Mouse (Mus musculus) spleen, adult 2 months (tissue): Measurements from ENCODE around the gene Wdr62. TPM values are rescaled to one million over a fixed set of nuclear protein-coding genes. Genes with fewer than 3 reads are reported as not detected.

ENCODE experiments used
- DNase-seq, 2 experiments: peaks; one replicate each; pipeline versions ENCODE4 v3.0.0 to v3.0.0-alpha.2; 2012 to 2021; ENCODE audit warnings: low spot score in 2 of 2, low read depth in 1 of 2
- H3K27ac ChIP-seq: fragments of 200-500 bp; 2 replicates; pipeline ENCODE4 v1.5.1; 2012; ENCODE audit warnings: low read length, inconsistent platforms; ENCODE audit not compliant: insufficient read depth
- H3K27me3 ChIP-seq: fragments of 200-500 bp; 2 replicates; pipeline ENCODE4 v1.6.1; 2012; ENCODE audit warnings: mild to moderate bottlenecking, moderate library complexity, low read length, inconsistent platforms; ENCODE audit not compliant: control insufficient read depth, insufficient read depth
- H3K36me3 ChIP-seq: fragments of 200-500 bp; 2 replicates; pipeline ENCODE4 v1.6.1; 2012; ENCODE audit warnings: mild to moderate bottlenecking, low read length, inconsistent platforms; ENCODE audit not compliant: control insufficient read depth, insufficient read depth
- H3K4me1 ChIP-seq: fragments of 200-500 bp; 2 replicates; pipeline ENCODE4 v1.6.1; 2011; ENCODE audit warnings: inconsistent platforms; ENCODE audit not compliant: control insufficient read depth, insufficient read depth, insufficient read length
- H3K4me3 ChIP-seq: fragments of 200-500 bp; 2 replicates; pipeline ENCODE4 v1.5.1; 2011; ENCODE audit warnings: mild to moderate bottlenecking, inconsistent platforms; ENCODE audit not compliant: insufficient read depth, insufficient read length; ENCODE audit errors: extremely low read depth
- CTCF ChIP-seq: fragments of 200-500 bp; IDR thresholded peaks from 2 replicates; pipeline ENCODE4 v1.5.1; 2011; ENCODE audit warnings: mild to moderate bottlenecking, inconsistent platforms; ENCODE audit not compliant: insufficient read depth, insufficient read length, insufficient replicate concordance; ENCODE audit errors: extremely low read depth
- POLR2A ChIP-seq: fragments of 200-500 bp; IDR thresholded peaks from 2 replicates; pipeline ENCODE4 v1.6.1; 2011; ENCODE audit warnings: low read depth, low read length, inconsistent platforms
- WGBS: fragments of 180-500 bp; shearing (Covaris S2); methylation state at CpG from one replicate; pipeline ENCODE4 v1.1.7; 2018; 5-methylcytosine and 5-hydroxymethylcytosine counted together
- polyA plus RNA-seq: library from polyadenylated mRNA; depleted of rRNA; stranded (reverse); fragments of >200 nt; gene quantifications from 2 replicates; pipeline ENCODE4 v1.2.3, GENCODE M21; 2012

The Wdr62 gene
- polyA plus RNA-seq, 1 experiment = 15.7 TPM

DNA sequence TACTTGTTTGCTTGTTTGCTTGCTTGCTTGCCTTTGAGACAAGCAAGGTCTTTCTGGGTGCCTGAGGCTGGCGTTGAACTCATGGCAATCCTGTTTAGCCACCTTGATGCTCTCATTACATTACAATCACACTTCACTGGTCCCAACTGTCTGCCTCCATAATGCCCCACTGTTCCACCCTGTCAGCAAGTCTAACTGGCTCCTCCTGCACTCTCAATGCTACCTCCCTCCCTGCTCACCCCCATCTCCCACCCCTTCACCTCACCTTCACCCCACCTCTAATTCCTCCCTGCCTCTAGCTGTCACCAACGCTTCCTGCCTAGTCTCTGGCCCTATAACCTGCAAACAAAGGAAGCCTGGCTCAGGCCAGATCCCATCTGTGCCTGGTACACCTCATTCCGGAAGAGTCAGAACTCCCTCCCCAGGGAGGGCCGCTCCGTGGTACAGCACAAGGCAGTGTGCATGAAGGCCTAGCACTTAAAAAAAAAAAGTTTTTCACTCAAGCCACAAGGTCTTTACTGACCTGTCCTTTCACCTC is 82.6 kb downstream of the Wdr62 start:
- Histone ChIP-seq H3K27ac (no peak overlapping the region), H3K4me1 (no peaks in the 10 kb centered on the region; the same call in 1 of the 2 replicates), H3K27me3 (no peaks in the 10 kb centered on the region), H3K36me3 (peaks cover 1% of the 10 kb centered on the region), H3K4me3 (no peak overlapping the region)
- TF ChIP-seq CTCF = no peak
- TF ChIP-seq POLR2A = no peak
- 49% methylated on average over 5 of the region's 5 CpGs for WGBS
- DNase-seq = no peak

DNA sequence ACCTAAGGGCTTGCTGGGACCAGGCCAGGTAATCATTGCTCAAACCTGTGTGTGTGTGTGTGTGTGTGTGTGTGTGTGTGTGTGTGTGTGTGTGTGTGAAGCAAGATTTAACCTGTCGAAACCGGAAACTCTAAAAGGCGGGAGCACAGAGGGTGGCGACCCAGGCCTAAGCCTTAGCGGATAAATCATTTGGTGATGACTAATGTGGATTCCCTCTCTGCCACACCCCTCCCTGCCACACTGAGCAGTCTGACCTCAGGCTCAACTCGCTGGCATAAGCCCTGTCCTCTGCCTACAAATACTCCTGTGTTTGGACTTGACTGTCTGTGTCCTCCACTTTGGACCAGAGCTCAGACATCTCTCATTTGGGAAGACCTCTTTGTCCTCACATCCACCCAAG is 84.0 kb downstream of the Wdr62 start:
- Histone ChIP-seq H3K36me3 (peaks cover 7% of the 10 kb centered on the region), H3K4me3 (no peak overlapping the region), H3K27ac (no peak overlapping the region), H3K4me1 (no peaks in the 10 kb centered on the region; the same call in 1 of the 2 replicates), H3K27me3 (no peaks in the 10 kb centered on the region)
- DNase-seq = no peak
- WGBS = 76% methylated on average over 6 of the region's 6 CpGs
- TF ChIP-seq CTCF (no peak), POLR2A (no peak)

DNA sequence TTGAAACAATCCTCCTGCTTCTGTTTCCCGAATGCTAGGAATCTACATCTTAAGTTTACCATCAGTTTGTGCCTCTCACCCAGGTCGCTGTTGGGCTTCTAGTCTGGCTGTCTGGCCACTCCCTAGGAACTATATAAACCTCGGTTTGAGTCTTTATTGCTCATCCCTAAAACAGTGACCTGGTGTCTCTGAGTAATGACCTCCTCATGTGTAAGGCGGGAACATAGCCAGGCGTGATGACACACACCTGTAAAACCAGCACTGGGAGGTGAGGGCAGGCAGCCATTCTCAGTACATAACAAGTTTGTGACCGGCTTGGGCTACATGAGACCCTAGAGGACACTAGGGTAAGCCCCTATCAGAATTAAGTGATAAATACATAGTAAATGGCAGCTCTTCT is 84.8 kb downstream of the Wdr62 start:
- no peak overlapping the region for H3K27ac ChIP-seq
- WGBS = 75% methylated on average over 6 of the region's 6 CpGs
- TF ChIP-seq CTCF (no peak), POLR2A (no peak)
- no peaks in the 10 kb centered on the region for H3K27me3 ChIP-seq
- peaks cover 8% of the 10 kb centered on the region for H3K36me3 ChIP-seq
- H3K4me3 ChIP-seq = no peak overlapping the region
- H3K4me1 ChIP-seq = no peaks in the 10 kb centered on the region; the same call in 1 of the 2 replicates
- no peak for DNase-seq

DNA sequence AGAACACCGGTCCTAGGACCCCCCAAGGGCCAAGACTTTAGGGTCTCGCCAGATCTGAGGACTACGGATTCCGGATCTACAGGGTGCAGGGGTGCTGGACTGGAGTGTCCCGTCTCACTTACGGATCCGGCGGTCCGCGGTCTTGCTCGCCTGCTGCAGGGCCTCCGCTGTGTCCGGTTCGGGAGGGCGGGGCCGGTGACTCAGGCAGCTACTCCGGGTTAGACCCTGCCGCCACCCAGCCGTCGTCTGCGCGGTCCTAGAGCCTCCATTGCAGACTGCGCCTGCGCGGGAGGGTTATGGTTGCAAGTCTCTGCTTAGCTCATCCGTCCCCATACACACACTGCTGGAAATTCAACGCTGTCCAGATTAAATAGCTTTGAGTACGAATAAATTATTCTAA is 85.3 kb downstream of the Wdr62 start:
- peaks cover 10% of the 10 kb centered on the region for H3K36me3 ChIP-seq
- under 1% methylated on average over 28 of the region's 28 CpGs for WGBS
- H3K27me3 ChIP-seq = no peaks in the 10 kb centered on the region
- no peaks in the 10 kb centered on the region; the same call in 1 of the 2 replicates for H3K4me1 ChIP-seq
- TF ChIP-seq POLR2A = no peak; the same call in none of the 2 replicates
- no peak for TF ChIP-seq CTCF
- peak overlapping the region; percentile 80 for H3K27ac ChIP-seq
- DNase-seq = peak; percentile 84 to 96
- peak overlapping the region; percentile 94 for H3K4me3 ChIP-seq

DNA sequence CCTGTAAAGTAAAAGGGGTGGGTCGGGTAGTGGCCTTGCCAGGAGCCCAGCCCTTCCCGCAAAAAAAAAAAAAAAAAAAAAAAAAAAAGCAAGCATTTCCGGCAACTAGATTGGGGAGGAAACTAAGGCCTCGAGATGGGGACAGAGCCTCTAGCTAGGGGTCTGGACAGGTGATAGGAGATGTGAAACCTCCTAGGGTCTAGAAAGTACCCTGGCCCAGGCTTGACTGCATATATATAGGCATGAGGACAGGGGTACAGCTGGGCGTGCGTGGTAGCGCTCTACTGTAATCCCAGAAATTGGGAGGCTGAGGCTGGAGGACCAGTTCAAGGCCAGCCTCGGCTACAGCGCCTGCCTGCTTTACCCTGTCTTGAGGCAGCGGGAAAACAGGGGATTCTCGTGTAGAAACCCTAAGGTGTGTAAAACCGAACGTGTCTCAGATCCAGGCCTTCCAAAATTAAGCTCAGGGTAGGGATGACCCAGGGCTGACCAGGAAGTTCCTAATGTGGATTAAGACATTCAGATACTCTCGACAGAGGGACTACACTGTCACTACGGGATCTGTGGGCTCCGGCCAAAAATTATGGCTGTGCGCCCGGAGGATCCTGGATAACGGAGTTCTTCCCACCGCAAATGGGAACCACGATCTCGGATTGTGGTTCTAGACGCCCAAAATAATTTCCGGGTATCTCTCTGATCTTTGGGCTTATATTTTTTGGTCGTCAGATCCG is 86.0 kb downstream of the Wdr62 start:
- under 1% methylated on average over 26 of the region's 26 CpGs for WGBS
- DNase-seq = no peak
- Histone ChIP-seq H3K36me3 (peaks cover 10% of the 10 kb centered on the region), H3K27me3 (no peaks in the 10 kb centered on the region), H3K4me3 (peak overlapping the region; percentile 94), H3K27ac (peak overlapping the region; percentile 80), H3K4me1 (no peaks in the 10 kb centered on the region; the same call in 1 of the 2 replicates)
- no peak for TF ChIP-seq POLR2A
- no peak for TF ChIP-seq CTCF

DNA sequence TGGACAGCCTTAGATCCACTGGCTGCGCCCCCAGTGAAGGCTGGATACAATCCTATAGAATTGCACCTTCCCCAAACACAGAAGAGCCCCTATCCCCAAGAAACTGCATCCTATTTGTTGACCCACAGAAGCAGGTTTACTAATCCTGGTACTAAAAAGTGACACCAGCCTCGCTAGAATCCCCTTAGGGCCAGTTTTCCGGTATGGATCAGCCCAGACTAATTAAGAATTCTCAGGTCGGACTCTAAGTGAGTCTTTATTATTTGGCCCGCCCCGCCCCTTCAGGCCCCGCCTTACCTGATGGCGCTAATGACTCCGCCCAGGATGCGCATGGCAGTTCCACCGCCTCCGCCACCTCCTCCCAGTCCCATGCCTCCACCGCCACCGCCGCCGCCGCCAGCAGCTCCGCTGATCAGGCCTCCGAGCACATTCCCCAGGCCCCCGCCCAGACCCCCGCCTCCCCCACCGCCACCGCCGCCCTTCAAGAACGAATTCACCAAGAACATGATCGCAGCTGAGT is 86.6 kb downstream of the Wdr62 start:
- Histone ChIP-seq H3K4me3 (peak overlapping the region; percentile 94), H3K36me3 (peaks cover 13% of the 10 kb centered on the region), H3K27me3 (no peaks in the 10 kb centered on the region), H3K27ac (no peak overlapping the region), H3K4me1 (no peaks in the 10 kb centered on the region; the same call in 1 of the 2 replicates)
- 3% methylated on average over 26 of the region's 26 CpGs for WGBS
- no peak for TF ChIP-seq POLR2A
- TF ChIP-seq CTCF = no peak
- peak; percentile 42 to 79 for DNase-seq
